Mouse (Mus musculus): ENCODE data around the gene Rab31.
A peak's percentile ranks its signal among the peaks of the same experiment; 100 is the strongest.

Gene Rab31

GRCm38 (mm10) chr17:65741565-65741964 is 31.0 kb downstream of the Rab31 start:
- no peak for DNase-seq (ENCODE audit: inconsistent age in 2 of 2, low spot score in 1 of 2)

DNA sequence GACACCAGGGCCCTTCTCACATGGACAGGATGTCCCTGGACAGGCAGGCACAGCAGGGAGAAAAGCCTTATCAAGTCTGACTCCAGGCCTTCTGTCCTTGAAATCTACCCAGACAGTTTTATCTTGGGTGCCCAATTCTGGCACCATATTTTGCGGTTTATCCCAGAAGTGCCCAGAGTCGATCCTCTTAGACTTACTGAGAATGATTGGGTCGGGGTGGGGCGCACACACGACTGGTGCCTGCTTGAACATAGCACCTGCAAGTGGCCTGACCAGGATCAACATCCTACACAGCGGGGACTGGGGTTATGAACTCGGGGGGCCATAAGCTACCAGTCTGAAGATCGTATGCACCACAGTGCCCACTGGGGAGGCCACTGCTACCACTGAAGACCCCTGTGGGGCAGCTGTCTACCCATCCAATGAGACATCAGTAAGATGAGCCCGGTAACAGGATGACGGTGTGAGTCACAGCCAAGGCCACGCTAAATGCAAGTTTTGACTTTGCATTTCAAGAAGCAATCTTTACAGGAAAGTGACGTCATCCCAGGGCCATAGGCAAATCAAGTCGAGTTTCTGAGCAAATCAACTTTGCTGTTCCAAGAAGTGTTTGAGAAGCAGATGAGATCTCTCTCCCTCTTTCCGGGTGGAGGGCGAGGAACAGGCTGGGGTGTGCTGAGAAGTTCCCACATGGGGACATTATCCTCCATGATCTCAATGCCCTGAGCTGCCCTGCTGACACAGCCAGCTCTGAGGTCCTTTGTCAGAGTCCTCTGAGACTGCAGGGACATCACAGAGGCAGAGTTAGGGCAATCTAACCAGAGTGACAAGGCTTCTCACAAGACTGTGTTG is 32.5 kb downstream of the Rab31 start:
- DNase-seq (ENCODE audit: inconsistent age in 2 of 2, low spot score in 1 of 2): peak; percentile 40 to 54

DNA sequence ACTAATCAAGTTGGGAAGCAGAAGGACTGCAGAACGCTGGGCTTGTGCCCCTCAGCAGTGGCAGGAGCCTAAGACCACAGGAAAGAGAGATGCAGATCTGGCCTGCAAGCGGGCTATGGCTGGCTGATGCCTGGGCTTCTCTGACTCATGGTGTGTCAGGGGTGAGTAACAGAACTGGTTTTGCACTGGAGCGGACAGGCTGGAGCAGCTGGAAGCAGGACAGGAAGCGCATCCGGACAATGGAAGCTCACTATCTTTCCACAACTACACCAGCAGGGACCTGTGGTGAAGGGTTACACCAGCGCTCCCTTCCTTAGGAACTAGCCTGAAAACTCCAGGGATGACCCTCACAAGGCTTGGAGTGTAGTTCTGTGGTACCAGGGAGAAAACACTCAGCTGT is 34.9 kb downstream of the Rab31 start:
- DNase-seq (ENCODE audit: inconsistent age in 2 of 2, low spot score in 1 of 2): peak; percentile 75 to 89

DNA sequence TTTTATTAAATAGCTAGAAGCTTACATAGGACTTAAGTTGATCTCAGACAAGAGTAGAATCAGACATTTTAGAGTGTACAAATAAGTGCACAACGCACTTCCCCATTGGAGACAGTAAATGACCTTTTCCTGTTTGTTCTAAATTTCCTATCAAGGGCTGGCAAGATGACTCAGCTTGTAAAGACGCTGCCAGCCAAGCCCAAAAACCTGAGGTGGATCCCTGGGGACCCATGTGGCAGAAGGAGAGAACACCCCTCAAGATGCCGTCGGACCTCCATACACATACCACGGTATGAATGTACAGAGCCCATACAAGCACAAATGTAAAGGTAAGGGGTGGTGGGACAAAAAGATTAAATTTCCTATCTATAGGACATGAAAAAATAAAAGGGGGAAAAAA is 35.4 kb downstream of the Rab31 start:
- peak; percentile 67 to 84 for DNase-seq (ENCODE audit: inconsistent age in 2 of 2, low spot score in 1 of 2)

GRCm38 (mm10) chr17:65735088-65735487 is 37.5 kb downstream of the Rab31 start:
- no peak for DNase-seq (ENCODE audit: inconsistent age in 2 of 2, low spot score in 1 of 2)

DNA sequence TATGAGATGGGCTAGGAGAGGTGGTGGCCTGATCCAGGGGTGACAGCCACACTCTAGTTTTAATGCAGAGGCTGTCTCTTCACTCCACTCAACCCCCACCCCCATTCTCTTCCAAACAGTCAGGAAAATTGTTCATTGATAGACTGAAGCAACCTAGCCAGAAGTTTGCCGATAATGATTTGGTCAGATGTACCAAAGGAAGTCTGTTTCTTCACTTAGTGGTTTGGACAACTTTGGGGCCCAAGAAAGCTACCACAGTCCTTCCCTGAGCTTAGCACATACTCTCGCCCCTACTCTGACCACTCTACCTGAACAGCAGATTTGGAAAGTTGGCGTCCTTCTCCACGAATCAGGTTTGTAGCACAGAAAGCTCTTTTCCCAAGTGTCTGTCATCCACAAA is 39.9 kb downstream of the Rab31 start:
- no peak for DNase-seq (ENCODE audit: inconsistent age in 2 of 2, low spot score in 1 of 2)

DNA sequence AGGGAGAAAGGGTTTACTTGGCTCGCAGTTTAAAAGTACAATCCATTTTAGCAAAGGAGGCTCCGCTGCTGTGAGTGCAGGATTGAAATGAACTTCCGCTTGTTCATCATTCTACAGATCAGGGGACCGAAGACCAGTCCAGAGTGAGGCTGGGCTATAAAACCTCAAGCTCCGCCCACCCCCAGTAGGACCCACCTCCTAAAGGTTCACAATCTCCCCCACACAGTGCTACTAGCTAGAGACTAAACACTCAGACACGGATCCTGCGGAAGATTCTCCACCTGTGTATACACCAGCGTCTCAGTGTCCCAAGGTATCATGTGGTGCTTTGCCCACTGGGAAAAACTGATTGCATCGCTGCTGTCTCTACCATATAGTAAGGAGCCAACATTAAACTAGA is 40.8 kb downstream of the Rab31 start:
- no peak for DNase-seq (ENCODE audit: inconsistent age in 2 of 2, low spot score in 1 of 2)

DNA sequence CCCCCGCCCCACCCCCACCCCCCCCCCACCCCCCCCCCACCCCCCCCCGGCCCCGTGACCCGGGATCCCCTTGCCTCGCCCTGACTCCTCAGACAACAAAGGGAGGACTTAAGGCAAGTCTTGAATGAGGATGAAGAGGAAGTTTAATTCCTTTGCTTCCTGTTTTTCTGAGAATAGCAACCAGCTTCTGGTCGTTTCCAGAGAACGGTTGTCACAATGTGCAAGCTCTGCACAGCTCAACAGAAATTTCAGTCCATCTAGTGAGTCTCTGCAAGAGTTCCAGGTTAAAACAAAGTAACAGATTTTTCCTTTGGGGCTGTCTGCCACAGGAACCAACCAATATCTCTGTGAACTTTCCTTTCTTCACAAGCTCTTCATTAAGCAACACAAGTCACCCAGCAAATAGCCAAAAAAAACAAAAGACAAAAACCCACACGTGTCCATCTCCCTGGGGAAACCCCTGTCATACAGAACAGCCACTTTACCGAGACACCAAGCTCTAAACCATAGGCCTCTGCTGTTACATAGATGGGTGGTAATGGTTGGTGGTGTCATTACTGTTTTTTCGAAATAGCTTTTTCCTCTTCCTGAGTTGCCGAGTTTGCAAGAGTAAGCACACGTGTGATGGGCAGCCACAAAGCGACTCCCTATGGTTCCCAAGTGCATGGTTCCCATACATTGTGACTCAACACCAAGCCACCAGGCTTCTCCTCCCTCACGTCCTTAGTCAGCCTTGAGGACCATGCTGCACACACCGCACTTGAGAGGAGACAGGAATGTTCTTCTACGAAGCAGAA is 42.4 kb downstream of the Rab31 start:
- DNase-seq (ENCODE audit: inconsistent age in 2 of 2, low spot score in 1 of 2): no peak

- no peak for DNase-seq (ENCODE audit: inconsistent age in 2 of 2, low spot score in 1 of 2)
Measured at GRCm38 (mm10) chr17:65726755-65727154, 45.8 kb downstream of the Rab31 start.

GRCm38 (mm10) chr17:65726274-65726673 is 46.3 kb downstream of the Rab31 start:
- no peak for DNase-seq (ENCODE audit: inconsistent age in 2 of 2, low spot score in 1 of 2)

GRCm38 (mm10) chr17:65725814-65726213 is 46.7 kb downstream of the Rab31 start:
- no peak for DNase-seq (ENCODE audit: inconsistent age in 2 of 2, low spot score in 1 of 2)

- no peak for DNase-seq (ENCODE audit: inconsistent age in 2 of 2, low spot score in 1 of 2)
Measured at GRCm38 (mm10) chr17:65725381-65725780, 47.2 kb downstream of the Rab31 start.

GRCm38 (mm10) chr17:65724254-65724653 is 48.3 kb downstream of the Rab31 start:
- no peak for DNase-seq (ENCODE audit: inconsistent age in 2 of 2, low spot score in 1 of 2)

DNA sequence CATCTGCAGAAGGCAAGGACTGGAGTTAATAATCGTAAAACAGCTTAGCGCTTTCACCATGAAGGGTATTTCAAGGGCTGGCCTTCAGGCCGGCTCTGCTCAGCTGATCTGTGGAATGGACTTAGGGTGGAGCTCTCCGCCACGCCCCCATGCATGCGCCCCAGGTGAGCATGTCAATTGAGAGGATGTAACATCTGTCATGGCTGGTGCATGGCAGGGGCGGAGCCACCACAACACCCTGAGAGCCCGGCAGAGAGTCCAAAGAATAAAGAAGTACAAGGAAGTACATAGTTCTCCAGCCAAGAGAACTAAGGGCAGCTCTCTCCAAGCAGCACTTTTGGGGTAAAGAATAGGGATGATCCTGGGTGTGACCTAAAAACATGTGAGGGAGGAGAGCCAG is 48.9 kb downstream of the Rab31 start:
- no peak for DNase-seq (ENCODE audit: inconsistent age in 2 of 2, low spot score in 1 of 2)

DNA sequence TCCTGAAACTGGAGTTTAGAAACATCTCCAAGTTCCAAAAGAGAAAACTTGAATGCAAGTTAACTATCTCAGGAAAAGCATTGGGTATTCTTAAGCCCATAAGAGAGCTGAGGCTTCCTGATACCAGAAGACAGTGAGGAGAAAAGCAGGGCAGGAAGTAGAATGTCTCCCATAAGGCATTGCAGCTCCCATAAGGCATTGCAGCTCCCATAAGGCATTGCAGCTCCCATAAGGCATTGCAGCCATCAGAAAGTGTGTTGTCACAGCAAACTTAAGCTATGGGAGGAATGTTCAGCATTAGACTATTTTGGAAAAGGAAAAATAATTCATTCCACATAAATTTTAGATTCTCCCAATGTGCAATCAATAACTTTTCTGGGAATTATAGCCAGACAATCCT is 51.2 kb downstream of the Rab31 start:
- no peak for DNase-seq (ENCODE audit: inconsistent age in 2 of 2, low spot score in 1 of 2)

DNA sequence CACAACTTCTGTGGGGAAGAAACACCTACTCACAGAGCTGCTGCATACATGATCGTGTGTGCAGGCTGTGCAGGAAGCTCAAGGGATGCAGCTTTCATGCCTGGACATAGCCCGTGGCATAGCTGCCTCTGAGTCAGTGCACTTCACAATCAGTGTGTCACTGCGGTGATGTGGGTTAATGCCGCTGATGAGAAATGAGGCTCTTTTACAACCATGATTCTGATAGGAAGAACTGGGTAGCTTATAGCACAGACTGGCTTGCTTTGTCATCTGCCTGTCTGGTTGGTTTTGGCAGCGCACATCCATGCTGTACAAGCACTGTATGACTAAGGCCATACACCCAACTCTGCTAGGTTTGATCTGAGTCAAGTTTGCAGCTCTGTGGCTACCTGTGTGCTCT is 52.7 kb downstream of the Rab31 start:
- DNase-seq (ENCODE audit: inconsistent age in 2 of 2, low spot score in 1 of 2): no peak

DNA sequence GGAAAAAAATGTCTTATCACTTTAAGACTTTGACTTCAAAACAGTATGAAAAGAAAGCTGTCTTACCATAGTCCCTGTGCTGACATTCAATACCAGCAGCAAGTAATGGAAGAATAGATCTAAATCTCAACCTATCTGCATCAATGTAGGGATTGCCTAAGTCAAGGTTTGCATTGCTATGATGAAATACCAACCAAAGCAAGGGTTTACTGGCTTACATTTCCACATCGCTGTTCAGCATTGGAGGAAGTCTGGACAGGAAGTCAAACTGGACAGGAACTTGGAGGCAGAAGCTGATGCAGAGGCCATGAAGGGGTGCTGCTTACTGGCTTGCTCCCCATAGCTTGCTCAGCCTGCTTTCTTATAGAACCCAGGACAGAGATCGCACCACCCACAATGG is 54.0 kb downstream of the Rab31 start:
- DNase-seq (ENCODE audit: inconsistent age in 2 of 2, low spot score in 1 of 2): no peak

- no peak for DNase-seq (ENCODE audit: inconsistent age in 2 of 2, low spot score in 1 of 2)
Measured at GRCm38 (mm10) chr17:65717658-65718199, 54.8 kb downstream of the Rab31 start.

GRCm38 (mm10) chr17:65714060-65714459 is 58.5 kb downstream of the Rab31 start:
- no peak for DNase-seq (ENCODE audit: inconsistent age in 2 of 2, low spot score in 1 of 2)

GRCm38 (mm10) chr17:65712861-65713535 is 59.6 kb downstream of the Rab31 start:
- no peak for DNase-seq (ENCODE audit: inconsistent age in 2 of 2, low spot score in 1 of 2)

DNA sequence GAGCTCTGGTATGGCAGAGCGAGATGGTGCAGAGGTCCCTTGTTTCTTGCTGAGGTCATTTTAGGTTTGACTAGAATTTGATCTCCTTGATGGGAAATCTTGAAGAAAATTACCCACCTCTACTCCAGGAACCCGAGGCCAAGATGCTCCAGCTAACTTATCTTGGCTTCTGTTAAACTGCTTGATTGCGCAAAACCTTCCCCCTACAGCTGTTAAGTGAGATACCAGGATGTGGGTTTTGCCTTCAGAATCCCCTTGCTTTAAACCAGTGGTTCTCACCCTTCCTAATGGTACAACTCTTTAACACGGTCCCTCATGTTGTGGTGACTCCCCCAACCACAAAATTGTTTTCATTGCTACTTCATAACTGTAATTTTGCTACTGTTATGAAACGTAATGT is 60.8 kb downstream of the Rab31 start:
- no peak for DNase-seq (ENCODE audit: inconsistent age in 2 of 2, low spot score in 1 of 2)

Measured in adrenal gland, adult (tissue).